Mouse (Mus musculus): Measurements from ENCODE around the gene Btd. TPM values are rescaled to one million over a fixed set of nuclear protein-coding genes. Genes with fewer than 3 reads are reported as not detected.
"Not testable (repeated sequence)": the region's sequence is repeated elsewhere in the genome, so short reads cannot be mapped to it uniquely, and the experiment has no call there.

Gene Btd
- 1 to 10 TPM; 7.0 to 7.4 TPM for total RNA-seq (2021)
- long read RNA-seq, experiment 1, transcript Btd-201 (4 exons, 2,324 nt), result major isoform, 7 of 8 reads
- long read RNA-seq, experiment 1, partial matches to known transcripts, result 1 of 8 reads
- long read RNA-seq, experiment 1, other reads (novel, unspliced or antisense), result 0 of 8 reads
- long read RNA-seq, experiment 2, transcript Btd-201 (4 exons, 2,324 nt), result major isoform, 9 of 17 reads
- long read RNA-seq, experiment 2, partial matches to known transcripts, result 7 of 17 reads
- long read RNA-seq, experiment 2, other reads (novel, unspliced or antisense), result 1 of 17 reads

DNA sequence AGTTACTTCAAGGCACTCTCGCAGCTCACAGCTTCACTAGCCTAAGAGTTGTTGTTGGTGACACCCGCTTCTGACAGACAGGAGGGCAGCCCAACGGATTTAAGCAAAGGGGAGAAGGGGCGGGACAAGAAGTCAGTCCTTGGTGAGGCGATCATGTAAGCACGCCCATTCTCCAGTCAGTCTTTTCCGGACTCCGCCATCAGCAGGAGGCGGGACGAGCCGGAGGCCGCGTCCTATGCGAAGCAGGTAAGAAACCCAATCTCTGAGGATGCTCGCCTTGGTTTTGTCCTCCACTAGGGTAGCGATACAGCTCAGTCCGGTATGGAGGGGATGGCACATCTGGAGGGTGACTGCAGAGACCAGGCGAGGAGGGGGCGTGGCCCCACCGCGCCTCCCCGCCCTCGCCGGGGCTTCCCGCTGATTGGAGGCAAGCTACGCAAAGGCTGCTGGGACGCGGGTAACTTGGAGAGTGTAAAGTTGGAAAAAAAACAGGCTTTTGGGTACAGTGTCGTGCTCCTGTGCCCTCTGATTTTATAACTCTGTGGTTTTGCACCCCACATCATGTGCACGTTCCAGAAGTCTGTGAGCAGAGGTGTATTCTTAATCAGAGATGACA, at the start of gene Btd, which contains the start of gene Hacl1:
TSS of gene Btd (plus strand) at position 139 of the 616 bp plus-strand sequence.
TSS of gene Hacl1 (minus strand) at position 397 of the 616 bp plus-strand sequence.
- peak; percentile 83 for DNase-seq
- intact Hi-C loops (cut with DNase I; ENCODE audit: low total_unique reads), result no loop called here

DNA sequence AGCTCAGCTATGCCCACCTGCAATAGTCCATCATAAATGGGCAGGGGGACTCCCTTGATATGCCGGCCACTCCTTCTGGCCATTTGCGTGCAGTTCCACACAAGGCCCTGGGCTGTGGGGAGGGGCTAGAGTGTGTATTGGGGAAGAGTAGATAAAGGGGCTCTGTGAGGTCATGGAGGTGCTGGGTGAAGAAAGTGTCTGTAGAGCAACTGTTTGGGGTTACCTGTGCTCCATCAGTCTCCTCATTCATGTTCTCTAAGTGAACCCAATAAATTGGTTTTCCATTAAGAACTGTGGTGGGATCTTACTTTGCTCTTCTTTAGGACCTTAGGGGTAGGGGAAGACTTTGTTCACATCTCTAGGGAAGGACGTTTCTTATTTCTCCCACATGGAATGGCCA, 49.6 kb upstream of the Btd start, which contains the start of gene Colq:
TSS of gene Colq (minus strand) at position 101 of the 400 bp plus-strand sequence.
- no peak for DNase-seq
- intact Hi-C loops (cut with DNase I; ENCODE audit: low total_unique reads), result no loop called here

DNA sequence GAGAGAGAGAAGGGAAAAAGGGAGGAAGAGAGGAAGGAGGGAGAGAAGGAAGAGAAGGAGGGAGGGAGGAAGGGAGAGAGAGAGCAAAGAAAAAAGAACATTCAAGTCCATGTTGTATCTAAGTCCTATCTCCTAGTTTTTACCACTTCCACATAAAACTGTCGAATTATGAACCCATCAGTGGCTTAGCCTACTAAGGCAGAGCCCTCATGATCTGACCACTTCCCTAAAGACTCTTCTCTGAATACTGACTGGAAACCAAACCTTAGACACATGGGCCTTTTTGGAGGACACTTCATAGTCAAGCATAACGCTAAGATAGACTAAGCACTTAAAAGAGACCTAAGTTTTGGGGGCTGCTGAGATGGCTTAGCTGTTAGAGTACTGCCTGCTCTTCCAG, 47.8 kb upstream of the Btd start:
- intact Hi-C loops (cut with DNase I; ENCODE audit: low total_unique reads), result no loop called here
- no peak for DNase-seq

DNA sequence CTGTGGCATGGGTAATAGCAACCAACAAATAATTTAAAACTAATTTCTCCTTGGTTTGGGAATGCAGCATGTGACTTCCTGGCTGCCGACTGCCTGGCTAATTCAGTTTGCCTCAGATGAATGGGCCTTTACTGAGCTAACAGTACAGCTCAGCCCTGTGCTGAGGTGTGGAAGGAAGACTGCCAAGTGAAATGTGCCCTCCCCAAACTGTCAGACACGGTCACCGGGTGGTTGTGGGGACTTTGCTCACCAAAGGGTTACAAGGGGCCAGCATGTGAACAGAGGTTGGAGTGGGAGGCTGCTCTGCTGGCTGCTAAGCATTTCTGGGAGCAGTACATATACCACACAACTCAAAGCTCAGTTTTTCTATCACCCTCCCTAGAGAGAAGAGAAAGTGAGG, 46.1 kb upstream of the Btd start:
- intact Hi-C loops (cut with DNase I; ENCODE audit: low total_unique reads), result no loop called here
- no peak for DNase-seq

DNA sequence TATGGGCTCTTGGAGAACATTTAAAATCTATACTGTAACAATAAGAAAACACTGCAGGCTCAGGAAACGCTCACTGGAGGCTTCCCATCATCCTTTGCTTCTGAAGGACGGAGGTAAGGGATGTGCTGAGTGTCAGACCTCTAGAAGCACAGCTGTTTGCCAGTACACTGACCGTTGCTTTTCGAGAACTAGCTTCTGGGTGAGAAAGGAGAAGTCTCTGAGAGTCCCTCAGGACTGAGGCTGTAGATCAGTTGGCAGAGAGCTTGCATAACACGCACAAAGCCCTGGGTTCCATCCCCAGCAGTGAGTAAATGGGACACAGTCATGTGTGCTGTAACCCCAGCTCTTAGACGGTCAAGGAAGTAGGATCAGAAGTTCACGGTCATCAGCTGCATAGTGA, 44.4 kb upstream of the Btd start:
- intact Hi-C loops (cut with DNase I; ENCODE audit: low total_unique reads), result no loop called here
- DNase-seq, result no peak

DNA sequence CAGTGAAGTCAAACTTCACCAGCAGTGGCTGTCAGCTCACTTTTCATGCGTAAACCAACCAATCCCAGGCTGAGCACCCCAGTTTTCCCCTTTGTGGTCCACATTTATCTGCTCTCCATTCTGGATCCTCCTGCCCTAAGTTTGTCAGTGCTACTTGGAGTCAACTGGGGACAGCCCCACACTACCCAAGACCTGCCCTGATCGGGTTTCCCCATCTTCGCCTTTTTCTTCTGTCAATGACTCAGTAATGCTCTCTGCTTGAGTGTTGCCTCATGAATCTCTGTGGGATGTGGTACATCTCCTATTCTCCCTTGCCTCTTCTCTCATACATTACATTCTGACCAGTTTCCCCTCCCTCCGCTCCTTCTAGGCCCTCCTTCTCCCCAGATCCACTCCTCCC, 43.4 kb upstream of the Btd start:
- intact Hi-C loops (cut with DNase I; ENCODE audit: low total_unique reads), result no loop called here
- DNase-seq, result no peak

DNA sequence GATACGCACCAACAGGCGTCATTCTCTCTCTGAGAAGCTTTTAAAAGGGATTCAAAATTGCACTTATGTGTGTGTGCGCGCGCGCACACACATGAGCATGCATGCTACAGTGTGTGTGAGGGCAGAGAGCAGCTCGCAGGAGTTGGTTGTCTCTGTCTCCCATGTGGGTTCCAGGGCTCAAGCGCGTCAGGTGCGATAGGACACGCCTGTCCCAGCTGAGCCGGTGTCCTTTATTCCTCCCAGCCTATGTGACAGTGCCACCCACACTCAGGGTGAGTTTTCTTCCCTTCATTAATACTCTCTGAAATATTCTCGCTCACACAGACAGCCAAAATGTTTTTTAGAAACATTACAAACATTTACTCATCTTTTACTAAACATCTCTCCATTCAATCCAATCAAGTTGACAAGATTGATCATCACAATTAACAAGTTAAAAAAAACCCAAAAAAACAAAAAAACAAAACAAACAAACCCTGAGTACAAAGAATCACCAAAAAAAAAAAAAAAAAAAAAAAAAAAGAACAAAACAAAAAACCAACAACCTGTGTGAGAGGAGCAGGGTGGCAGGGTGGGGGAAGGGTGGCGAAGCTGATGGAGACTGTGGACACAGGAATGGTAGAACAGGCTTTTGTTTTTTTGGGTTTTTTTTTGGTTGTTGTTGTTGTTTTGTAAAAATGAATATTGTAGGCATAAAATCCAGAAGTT, 38.8 kb upstream of the Btd start:
- no peak for DNase-seq
- intact Hi-C loops (cut with DNase I; ENCODE audit: low total_unique reads), result no loop called here

DNA sequence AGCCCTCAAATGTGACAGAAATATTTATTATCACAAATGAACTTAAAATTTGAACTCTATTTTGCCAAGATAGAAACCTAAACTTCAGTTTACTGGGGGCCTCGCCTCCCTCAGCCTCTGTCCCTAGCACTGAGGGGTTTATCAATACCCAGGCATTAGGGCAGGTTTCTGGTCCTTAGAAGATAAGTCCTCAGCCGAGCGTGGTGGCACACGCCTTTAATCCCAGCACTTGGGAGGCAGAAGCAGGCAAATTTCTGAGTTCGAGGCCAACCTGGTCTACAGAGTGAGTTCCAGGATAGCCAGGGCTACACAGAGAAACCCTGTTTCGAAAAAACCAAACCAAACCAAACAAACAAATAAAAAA, 38.2 kb upstream of the Btd start:
- DNase-seq; intact Hi-C loops (cut with DNase I; ENCODE audit: low total_unique reads): not testable (repeated sequence)

DNA sequence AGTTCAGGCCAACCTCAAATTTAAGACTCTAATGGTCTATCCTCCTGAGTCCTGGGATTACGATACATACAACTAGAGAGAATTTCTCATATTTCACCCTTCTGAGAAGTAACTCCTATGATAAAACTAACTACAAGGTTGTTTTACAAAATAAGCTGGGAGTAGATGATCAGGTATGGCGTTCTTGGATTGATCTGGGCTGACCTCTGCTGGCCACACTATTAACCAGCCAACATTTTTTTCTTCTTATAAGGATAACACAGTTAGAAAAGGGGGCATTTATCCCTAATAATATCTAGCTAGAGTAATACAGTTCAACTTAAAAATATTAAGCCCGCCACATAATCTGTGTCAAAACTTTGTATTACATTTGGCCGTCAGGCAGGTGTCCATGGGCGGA, 35.9 kb upstream of the Btd start:
- intact Hi-C loops (cut with DNase I; ENCODE audit: low total_unique reads), result loop anchor here (2.0 kb wide), 1 partner anchor 84 kb away; no protein-coding TSS in a partner anchor
- no peak for DNase-seq

DNA sequence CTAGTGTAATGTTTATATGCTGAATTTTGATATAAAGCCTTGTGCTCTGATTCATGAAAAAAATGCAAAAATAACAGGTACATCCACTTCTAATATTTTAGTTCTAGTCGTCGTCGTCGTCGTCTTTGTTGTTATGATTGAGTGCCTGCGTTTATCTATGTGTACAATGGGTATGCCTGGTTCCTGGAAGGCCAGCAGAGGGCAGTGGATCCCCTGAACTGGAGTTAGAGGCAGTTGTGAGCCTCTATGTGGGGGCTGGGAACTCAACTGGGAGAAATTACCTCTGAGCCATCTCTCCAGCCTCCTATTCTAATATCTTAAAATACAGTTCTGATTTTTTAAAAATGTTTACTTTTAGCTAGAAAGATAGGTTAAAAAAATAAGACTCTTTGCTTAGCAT, 35.3 kb upstream of the Btd start:
- intact Hi-C loops (cut with DNase I; ENCODE audit: low total_unique reads), result loop anchor here (2.0 kb wide), 1 partner anchor 85 kb away; no protein-coding TSS in a partner anchor
- DNase-seq, result no peak

DNA sequence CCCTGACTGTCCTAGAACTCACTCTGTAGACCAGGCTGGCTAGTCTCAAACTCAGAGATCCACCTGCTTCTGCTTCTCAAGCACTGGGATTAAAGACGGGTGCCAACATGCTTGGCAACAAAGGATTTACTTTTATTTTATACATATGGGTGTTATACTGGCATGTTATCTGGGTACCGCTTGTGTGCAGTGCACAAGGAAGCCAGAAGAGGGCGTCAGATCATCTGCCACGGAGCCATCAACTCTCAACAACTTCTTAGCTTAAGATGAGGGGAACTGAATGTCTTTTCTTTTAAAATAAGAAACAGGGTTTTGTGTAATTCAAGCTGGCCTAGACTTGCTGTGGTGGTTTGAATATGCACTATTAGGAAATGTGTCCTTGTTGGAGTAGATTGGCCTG, 28.8 kb upstream of the Btd start:
- no peak for DNase-seq
- intact Hi-C loops (cut with DNase I; ENCODE audit: low total_unique reads), result no loop called here

DNA sequence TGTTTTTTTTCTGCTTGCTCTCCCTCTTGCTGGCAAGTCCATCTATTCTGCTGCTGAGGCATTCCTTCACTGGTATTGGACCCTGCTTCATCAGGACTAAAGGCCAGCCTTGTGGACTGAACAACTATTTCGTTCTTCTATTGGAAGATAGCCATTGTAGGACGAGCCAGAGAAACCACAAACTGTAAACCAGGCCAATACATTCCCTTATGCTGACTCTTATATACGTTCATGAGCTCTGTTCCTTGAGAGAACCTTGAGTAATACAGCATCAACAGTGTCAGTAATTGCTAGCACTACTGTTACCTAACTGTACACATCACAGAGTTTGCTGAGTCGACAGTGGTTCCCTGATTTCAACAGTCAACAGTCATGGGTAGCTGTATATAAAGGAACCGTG, 27.2 kb upstream of the Btd start:
- no peak for DNase-seq
- intact Hi-C loops (cut with DNase I; ENCODE audit: low total_unique reads), result no loop called here

DNA sequence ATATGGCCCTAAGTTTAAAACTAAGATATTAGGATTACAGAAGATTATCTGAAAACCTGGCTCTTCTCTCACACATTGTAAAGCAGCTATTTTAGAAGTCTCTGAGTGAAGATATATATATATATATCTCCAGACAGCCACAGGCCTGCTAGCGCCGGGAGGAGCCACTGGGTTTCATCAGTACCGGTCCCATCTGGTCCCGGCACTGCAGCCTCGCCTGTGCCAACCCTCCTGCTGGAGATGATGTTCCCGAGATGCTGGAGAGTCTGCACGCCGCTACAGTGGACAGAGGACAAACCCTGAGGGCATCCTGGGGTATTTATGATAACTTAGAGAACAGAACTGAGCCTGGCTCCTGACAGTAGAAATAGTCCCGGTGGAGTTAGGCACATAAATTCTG, 23.6 kb upstream of the Btd start:
- intact Hi-C loops (cut with DNase I; ENCODE audit: low total_unique reads), result no loop called here
- DNase-seq, result no peak

DNA sequence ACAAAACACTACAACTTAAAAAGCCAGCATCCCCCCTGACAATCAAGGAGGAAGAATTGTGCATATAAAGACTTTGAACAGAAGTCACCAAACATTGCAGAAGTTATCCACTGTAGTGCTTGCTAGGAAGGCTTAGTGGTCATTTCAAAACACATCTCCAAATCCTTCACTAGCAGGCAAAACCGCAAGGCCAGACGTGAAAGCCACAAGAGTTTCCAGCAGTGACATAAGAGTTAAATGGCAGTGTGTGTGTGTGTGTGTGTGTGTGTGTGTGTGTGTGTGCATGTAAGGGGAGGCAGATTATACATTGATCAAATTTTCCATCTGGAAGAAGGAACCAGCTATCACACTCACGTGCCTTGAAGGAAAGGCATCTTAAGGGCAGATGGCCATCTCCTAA, 22.8 kb upstream of the Btd start:
- intact Hi-C loops (cut with DNase I; ENCODE audit: low total_unique reads), result no loop called here
- DNase-seq, result no peak

DNA sequence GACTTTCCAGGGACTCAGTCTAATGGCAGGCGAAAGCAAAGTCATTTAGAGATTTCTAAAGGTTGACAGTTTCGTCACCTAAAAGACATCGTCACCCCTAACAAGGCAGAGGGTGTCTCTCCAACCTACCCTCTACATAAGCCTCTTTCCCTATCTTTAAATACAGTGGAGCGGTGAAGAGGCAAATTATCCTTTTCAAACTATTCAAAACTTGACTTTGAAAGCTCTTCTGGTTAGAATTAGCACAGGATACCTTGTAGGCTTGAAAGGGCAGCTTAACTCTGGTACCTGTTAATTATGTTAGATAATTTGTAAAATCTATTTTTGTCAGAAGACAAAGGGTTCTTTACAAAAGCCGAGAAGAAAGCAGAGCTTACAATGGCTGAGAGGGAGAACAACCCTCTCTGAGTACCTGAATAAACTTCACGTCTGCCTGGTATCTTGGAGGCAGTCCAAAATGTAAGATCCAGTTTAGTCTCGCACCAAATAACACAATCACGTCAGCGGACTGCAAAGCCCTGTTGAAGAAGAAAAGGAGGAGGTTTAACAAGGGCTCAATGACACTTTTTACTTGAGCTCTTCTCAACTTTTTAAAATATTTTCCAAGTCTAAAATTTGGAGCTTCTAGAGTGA, 20.1 kb upstream of the Btd start:
- intact Hi-C loops (cut with DNase I; ENCODE audit: low total_unique reads), result no loop called here
- no peak for DNase-seq

DNA sequence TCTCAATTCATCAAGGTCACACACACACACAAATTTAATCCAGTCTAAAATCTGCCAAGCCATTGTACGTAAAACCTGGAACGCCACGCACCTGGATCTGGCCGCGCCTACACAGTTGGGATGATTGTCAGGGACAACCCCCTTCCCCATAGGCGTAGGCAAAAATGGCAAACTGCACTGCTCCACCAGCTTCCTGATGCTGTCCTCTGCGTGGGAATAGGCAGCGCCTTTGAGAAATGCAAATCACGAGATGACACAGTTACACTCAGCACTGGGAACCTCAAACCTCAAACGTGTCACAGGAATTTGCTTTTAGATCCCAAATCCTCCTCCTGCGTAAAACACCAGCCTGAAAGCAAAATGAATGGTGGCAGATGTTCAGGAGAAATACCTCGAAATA, 18.1 kb upstream of the Btd start:
- no peak for DNase-seq
- intact Hi-C loops (cut with DNase I; ENCODE audit: low total_unique reads), result no loop called here

DNA sequence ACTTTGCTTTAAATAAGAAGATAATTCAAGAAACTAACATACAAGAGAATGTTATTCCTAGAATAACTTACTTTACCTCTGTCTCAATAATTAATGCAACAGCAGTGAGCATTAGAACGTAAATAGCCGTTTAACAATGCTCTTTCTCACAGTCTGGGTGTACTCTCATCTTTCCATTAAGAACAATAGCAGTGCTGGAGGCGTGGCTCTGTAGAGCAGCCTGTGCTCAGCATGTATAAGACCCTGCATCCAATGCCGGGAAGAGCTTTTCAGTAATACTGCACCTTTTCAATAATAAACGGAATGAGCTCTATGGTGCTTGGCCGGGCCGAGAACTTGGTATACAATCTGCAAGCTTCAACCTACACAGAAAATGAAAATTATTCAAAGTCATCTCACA, 10.2 kb upstream of the Btd start:
- no peak for DNase-seq
- intact Hi-C loops (cut with DNase I; ENCODE audit: low total_unique reads), result no loop called here

DNA sequence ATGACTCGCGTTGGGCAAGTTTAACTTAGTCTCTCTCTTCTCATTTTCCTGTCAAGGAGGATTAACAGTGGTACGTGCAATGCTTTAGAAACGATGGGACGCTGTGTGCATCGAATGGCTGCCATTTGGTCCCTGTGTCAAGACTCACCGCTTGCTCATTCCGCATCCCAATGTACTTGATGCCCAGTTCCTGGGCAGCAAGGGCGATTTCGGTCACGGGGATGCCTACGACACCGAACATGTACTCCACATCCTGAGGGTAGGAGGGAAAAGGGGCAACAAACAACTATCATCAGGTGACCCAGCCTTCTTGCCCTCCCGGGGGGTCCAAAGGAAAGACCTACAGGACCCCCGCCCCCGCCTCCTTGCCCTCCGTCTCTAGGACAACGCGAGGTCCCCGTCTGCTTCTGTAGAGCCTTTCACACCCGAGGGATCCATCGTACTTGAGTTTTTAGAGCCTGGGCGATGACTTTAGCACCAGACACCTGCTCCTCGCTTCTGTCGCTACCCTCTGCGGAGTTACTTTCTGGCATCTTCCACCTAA, 410 bp upstream of the Btd start, which contains the start of gene Gm49387:
TSS of gene Gm49387 (minus strand) at position 533 of the 544 bp plus-strand sequence.
- no peak for DNase-seq
- intact Hi-C loops (cut with DNase I; ENCODE audit: low total_unique reads), result no loop called here

DNA sequence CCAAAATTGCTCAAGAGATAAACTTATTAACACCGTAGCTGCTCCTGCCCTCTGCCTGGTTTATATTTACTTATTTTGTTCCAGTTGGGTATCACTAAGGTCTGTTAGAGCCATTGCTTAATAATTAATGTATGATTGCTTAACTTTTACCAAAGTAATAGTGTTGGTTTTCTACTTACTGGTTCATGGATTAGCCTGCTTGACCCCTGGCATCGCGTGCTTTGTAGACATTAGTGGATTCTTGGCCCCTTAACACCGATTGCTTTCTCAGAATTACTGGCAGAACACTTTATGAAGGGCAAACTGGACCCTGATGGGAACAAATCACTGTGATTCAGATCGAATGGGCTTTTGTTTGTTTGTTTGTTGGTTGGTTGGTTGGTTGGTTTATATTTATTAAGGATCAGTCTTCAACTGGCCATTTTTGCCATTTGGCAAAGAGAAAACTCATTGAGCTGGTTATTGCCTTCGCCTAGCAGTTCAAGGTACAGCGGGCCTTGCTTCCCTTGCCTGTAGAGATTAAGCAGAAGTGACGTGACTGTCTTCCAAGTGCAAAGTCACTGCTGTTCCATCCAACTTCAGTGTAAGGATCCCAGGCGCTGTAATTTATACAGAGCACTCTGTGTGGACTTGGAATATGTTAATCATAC, 803 bp downstream of the Btd start:
- intact Hi-C loops (cut with DNase I; ENCODE audit: low total_unique reads), result no loop called here
- no peak for DNase-seq

All from gastrocnemius, postnatal 14 days (tissue).